Mouse (Mus musculus) small intestine, adult 2 months (tissue): ENCODE measurements around the gene Rdh7. TPM values are rescaled to one million over a fixed set of nuclear protein-coding genes. Genes with fewer than 3 reads are reported as not detected.
"Not testable (repeated sequence)": the region's sequence is repeated elsewhere in the genome, so short reads cannot be mapped to it uniquely, and the experiment has no call there.

Experiments used
- H3K27ac ChIP-seq: fragments of 200-500 bp; 2 replicates; pipeline ENCODE4 v1.5.1; 2012; ENCODE audit warnings: low read depth, low read length, control low read depth, inconsistent platforms; ENCODE audit not compliant: insufficient read depth
- H3K27me3 ChIP-seq: fragments of 200-500 bp; 2 replicates; pipeline ENCODE4 v1.6.1; 2012; ENCODE audit warnings: mild to moderate bottlenecking, moderate library complexity, low read length, inconsistent platforms; ENCODE audit not compliant: control insufficient read depth, insufficient read depth
- H3K36me3 ChIP-seq: fragments of 200-500 bp; 2 replicates; pipeline ENCODE4 v1.6.1; 2012; ENCODE audit warnings: mild to moderate bottlenecking, low read length, control low read depth, inconsistent platforms; ENCODE audit not compliant: control insufficient read depth, insufficient read depth
- H3K4me1 ChIP-seq: fragments of 200-500 bp; 2 replicates; pipeline ENCODE4 v1.6.1; 2012; ENCODE audit warnings: low read length, inconsistent platforms, mixed read lengths; ENCODE audit not compliant: control insufficient read depth, insufficient read depth, insufficient read length
- H3K4me3 ChIP-seq: fragments of 200-500 bp; 2 replicates; pipeline ENCODE4 v1.5.1; 2012; ENCODE audit warnings: low read depth, mild to moderate bottlenecking, control low read depth, inconsistent platforms, low read length, moderate library complexity
- CTCF ChIP-seq: fragments of 200-500 bp; IDR thresholded peaks from 2 replicates; pipeline ENCODE4 v1.5.1; 2012; ENCODE audit warnings: low read depth, mild to moderate bottlenecking, control low read depth, inconsistent platforms, low read length, moderate library complexity, mixed read lengths; ENCODE audit not compliant: insufficient replicate concordance, insufficient read length; ENCODE audit errors: extremely low read depth
- POLR2A ChIP-seq: fragments of 200-500 bp; IDR thresholded peaks from 2 replicates; pipeline ENCODE4 v1.6.1; 2012; ENCODE audit warnings: low read depth, mild to moderate bottlenecking, control low read depth, inconsistent platforms, low read length, moderate library complexity
- WGBS: fragments of 180-500 bp; shearing (Covaris S2); methylation state at CpG from one replicate; pipeline ENCODE4 v1.1.7; 2018; 5-methylcytosine and 5-hydroxymethylcytosine counted together
- polyA plus RNA-seq: library from polyadenylated mRNA; depleted of rRNA; stranded (reverse); fragments of >200 nt; gene quantifications from 2 replicates; pipeline ENCODE4 v1.2.3, GENCODE M21; 2012

Rdh7 gene
- polyA plus RNA-seq, 1 experiment, result 73.0 TPM

DNA sequence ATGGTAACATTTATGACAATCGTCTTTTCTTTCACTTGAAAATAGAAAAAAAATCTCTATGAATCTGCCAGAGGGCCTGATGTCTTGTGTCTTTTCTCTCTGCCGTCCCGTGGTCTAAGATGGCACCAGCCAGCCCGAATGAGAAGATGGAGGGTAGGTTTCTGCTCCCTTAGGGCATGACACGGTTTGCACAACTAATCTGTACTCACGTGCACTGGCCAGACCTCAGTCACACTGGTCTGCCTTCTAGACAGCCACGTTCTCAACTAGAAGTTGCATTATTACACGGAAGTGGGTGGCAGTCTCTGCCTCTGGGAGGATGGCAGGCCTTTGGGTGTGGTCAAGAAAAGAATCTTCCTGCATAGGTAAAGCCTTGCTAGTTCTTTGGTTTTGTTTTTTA, 34.4 kb upstream of the Rdh7 start:
- TF ChIP-seq POLR2A (no peak), CTCF (no peak)
- H3K36me3 ChIP-seq, result no peaks in the 10 kb centered on the region
- H3K27me3 ChIP-seq, result no peaks in the 10 kb centered on the region
- WGBS, result 90% methylated on average over 8 of the region's 8 CpGs
- no peak overlapping the region for H3K4me3 ChIP-seq
- H3K27ac ChIP-seq, result no peak overlapping the region
- H3K4me1 ChIP-seq, result peaks cover 3% of the 10 kb centered on the region; the same call in 1 of the 2 replicates

DNA sequence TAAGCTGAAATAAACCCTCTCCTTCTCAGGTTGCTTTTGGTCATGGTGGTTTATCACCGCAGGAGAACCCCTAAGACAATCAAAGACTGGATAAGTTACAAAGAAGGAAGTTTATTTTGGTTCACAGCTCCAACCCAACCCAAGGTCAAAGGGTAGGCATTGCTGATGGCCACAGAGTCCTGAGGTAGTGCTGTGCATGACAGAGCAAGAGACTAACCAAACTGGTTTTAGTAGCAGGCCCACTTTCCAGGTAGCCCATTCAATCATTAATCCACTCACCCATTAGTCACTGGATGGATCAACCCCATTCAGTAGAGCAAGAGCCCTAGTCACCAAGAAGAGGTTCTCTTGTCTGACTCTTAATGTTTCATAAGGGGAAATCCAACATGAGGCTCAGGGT, 33.6 kb upstream of the Rdh7 start:
- 17% methylated on average over 1 of the region's 1 CpGs for WGBS
- Histone ChIP-seq H3K4me3 (no peak overlapping the region), H3K27me3 (no peaks in the 10 kb centered on the region), H3K27ac (peak overlapping the region; percentile 73), H3K36me3 (no peaks in the 10 kb centered on the region), H3K4me1 (peaks cover 6% of the 10 kb centered on the region; the same call in 1 of the 2 replicates)
- TF ChIP-seq CTCF (no peak), POLR2A (no peak)

DNA sequence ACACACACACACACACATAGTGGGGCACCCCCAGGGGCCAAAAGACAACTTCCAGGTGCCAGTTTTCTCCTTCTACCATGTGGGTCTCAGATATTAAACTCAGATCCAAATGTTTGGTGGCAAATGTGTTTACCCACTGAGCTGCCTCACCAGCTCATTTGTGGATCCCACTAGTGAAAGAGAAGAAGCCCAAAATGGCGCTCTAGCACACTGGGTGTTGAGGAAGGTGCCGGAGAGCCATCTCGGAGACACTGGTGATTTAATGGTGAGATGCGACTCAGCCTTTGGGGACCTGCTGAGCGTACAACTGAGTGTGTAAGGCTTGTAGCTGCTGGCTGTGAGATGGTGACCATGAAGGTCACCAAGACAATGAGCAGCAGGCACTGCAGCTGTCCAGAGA, 29.0 kb upstream of the Rdh7 start:
- Histone ChIP-seq H3K4me3 (no peak overlapping the region), H3K36me3 (no peaks in the 10 kb centered on the region), H3K27me3 (no peaks in the 10 kb centered on the region), H3K4me1 (peaks cover 6% of the 10 kb centered on the region; the same call in 1 of the 2 replicates), H3K27ac (no peak overlapping the region)
- no peak for TF ChIP-seq POLR2A
- WGBS, result 95% methylated on average over 5 of the region's 5 CpGs

DNA sequence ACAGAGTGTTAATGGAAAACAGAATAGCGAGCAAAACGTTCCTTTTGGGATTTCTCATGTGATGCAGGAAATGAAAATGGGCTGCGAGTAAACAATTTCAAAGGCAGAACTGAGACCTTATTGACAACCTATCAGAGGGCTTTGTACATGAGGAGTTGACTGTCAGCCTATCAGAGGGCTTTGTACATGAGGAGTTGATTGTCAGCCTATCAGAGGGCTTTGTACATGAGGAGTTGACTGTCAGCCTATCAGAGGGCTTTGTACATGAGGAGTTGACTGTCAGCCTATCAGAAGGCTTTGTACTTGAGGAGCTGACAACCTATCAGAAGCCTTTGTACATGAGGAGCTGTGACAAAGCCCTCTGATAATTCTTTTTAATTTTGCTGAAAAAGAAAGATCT, 28.6 kb upstream of the Rdh7 start:
- not testable (repeated sequence) for H3K4me3 ChIP-seq, H3K4me1 ChIP-seq, H3K27me3 ChIP-seq, H3K27ac ChIP-seq, H3K36me3 ChIP-seq
- WGBS, result 85% methylated on average over 3 of the region's 3 CpGs

DNA sequence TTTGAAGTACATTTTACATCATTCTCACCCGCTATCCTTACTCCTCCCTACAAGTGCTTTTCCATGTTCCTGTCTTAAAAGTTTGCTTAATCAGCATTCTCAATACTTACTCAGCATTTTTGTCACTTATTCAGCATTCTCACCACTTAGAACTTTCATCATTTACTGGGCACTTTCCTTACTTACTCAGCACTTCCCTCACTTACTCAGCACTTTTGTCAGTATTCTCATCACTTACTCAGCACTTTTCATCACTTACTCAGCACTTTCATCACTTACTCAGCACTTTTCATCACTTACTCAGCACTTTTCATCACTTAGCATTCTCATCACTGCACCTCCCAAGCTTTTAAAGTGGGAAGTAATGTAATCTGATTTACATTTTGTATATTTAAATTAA, 27.0 kb upstream of the Rdh7 start:
- TF ChIP-seq CTCF (no peak), POLR2A (no peak)
- H3K36me3 ChIP-seq, result no peaks in the 10 kb centered on the region
- no peak overlapping the region for H3K27ac ChIP-seq
- WGBS, result 96% methylated on average over 1 of the region's 1 CpGs
- H3K27me3 ChIP-seq, result no peaks in the 10 kb centered on the region
- no peak overlapping the region for H3K4me3 ChIP-seq
- H3K4me1 ChIP-seq, result peaks cover 3% of the 10 kb centered on the region; the same call in 1 of the 2 replicates

DNA sequence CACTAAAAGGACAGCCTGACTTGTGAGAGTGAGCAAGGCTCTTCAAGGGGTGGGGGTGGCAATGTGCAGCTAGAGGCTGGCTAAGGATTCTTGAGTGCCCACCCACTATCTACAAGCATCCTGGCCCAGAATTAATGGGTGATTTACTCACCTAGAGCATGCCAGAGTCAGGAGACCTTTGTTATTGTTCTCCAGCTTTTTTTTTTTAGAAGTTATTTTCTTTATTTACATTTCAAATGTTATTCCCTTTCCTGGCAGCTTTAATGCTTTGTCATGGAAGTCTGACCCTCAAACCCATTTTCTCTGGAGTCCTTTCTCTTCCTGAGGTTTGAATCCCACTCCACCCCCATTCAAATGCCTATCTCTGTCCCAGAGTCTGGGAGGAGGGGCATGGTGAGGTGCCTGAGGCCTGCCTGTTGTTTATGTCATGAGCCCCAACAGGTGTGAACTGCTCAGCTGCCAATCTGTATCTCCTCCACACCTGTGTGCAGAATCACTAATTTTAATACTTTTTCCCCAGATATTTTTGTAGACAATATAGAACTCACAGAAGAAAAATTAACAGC, 18.9 kb upstream of the Rdh7 start:
- Histone ChIP-seq H3K27me3 (no peaks in the 10 kb centered on the region), H3K27ac (no peak overlapping the region), H3K36me3 (no peaks in the 10 kb centered on the region), H3K4me1 (peaks cover 8% of the 10 kb centered on the region; the same call in 1 of the 2 replicates), H3K4me3 (no peak overlapping the region)
- TF ChIP-seq CTCF (no peak), POLR2A (no peak)

DNA sequence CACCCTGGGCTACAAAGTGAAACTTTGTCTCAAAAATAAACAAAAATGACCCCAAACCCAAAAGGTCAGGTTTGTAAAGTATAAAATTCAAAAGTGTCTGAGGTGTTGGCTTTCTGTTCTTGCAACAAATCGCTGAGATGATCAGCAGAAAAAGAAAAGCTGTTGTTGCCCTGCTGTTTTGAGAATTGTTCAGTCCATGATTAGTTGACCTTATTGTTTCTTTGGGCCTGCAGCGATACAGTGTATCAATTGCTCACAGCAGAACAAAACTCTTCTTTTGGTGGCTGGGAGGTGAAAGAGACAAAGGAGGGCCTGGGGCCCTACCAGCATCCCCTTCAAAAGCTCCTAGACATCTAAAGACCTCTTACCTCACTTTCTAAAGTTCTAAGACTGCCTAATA, 17.5 kb upstream of the Rdh7 start:
- 96% methylated on average over 2 of the region's 2 CpGs for WGBS
- Histone ChIP-seq H3K4me1 (peaks cover 13% of the 10 kb centered on the region; the same call in 1 of the 2 replicates), H3K27me3 (no peaks in the 10 kb centered on the region), H3K36me3 (no peaks in the 10 kb centered on the region), H3K27ac (no peak overlapping the region), H3K4me3 (no peak overlapping the region)
- TF ChIP-seq POLR2A (no peak), CTCF (no peak)
